Mouse (Mus musculus): Measurements from ENCODE around the gene Vmn1r201. TPM values are rescaled to one million over a fixed set of nuclear protein-coding genes. Genes with fewer than 3 reads are reported as not detected.

Gene Vmn1r201
- polyA plus RNA-seq (2015; fragmentation: Nextera tagmentation; extraction: Ambion mirVana) = not detected in 2 replicates

- H3K36me3 ChIP-seq (replicated peaks) = no peaks in the 10 kb centered on the region
- ATAC-seq (replicated peaks) = no peak
- no peak within 1 kb of the TSS for H3K4me2 ChIP-seq
- H3K4me3 ChIP-seq = no peak within 1 kb of the TSS
- no peak within 1 kb of the TSS for H3K9ac ChIP-seq
- H3K27me3 ChIP-seq (replicated peaks) = no peaks in the 10 kb centered on the region
- H3K9me3 ChIP-seq = no peaks in the 10 kb centered on the region
- WGBS = 78% methylated on average over 1 of the region's 1 CpGs
- H3K27ac ChIP-seq = no peak within 1 kb of the TSS
- no peaks in the 10 kb centered on the region for H3K4me1 ChIP-seq
These were observed at the start of gene Vmn1r201 for GRCm38 (mm10) chr13:22471623-22472022. Vmn1r201 (plus strand) TSS chr13:22471923.

GRCm38 (mm10) chr13:22455145-22455544, 16.6 kb upstream of the Vmn1r201 start:
- Histone ChIP-seq H3K27me3 (replicated peaks) (no peaks in the 10 kb centered on the region), H3K27ac (no peak overlapping the region), H3K36me3 (replicated peaks) (no peaks in the 10 kb centered on the region), H3K4me1 (no peaks in the 10 kb centered on the region), H3K4me2 (no peak overlapping the region), H3K9ac (no peak overlapping the region), H3K4me3 (no peak overlapping the region), H3K9me3 (no peaks in the 10 kb centered on the region)
- ATAC-seq (replicated peaks) = no peak

GRCm38 (mm10) chr13:22502431-22502830, 30.7 kb downstream of the Vmn1r201 start:
- Histone ChIP-seq H3K4me2 (no peak overlapping the region), H3K9ac (no peak overlapping the region), H3K4me3 (no peak overlapping the region), H3K9me3 (no peaks in the 10 kb centered on the region), H3K27ac (no peak overlapping the region), H3K36me3 (replicated peaks) (no peaks in the 10 kb centered on the region), H3K27me3 (replicated peaks) (no peaks in the 10 kb centered on the region), H3K4me1 (no peaks in the 10 kb centered on the region)
- WGBS = 32% methylated on average over 3 of the region's 3 CpGs
- no peak for ATAC-seq (replicated peaks)

GRCm38 (mm10) chr13:22505281-22505680, 33.6 kb downstream of the Vmn1r201 start, which contains the start of gene Vmn1r202:
Vmn1r202 (minus strand) TSS chr13:22505381.
- no peak for ATAC-seq (replicated peaks)
- no peak within 1 kb of the TSS for H3K27ac ChIP-seq
- no peak within 1 kb of the TSS for H3K4me3 ChIP-seq
- no peaks in the 10 kb centered on the region for H3K27me3 ChIP-seq (replicated peaks)
- H3K9me3 ChIP-seq = no peaks in the 10 kb centered on the region
- H3K9ac ChIP-seq = no peak within 1 kb of the TSS
- no peaks in the 10 kb centered on the region for H3K4me1 ChIP-seq
- no peak within 1 kb of the TSS for H3K4me2 ChIP-seq
- no peaks in the 10 kb centered on the region for H3K36me3 ChIP-seq (replicated peaks)

- Histone ChIP-seq H3K4me3 (no peak within 1 kb of the TSS), H3K27me3 (replicated peaks) (no peaks in the 10 kb centered on the region), H3K9ac (no peak within 1 kb of the TSS), H3K4me1 (no peaks in the 10 kb centered on the region), H3K27ac (no peak within 1 kb of the TSS), H3K4me2 (no peak within 1 kb of the TSS), H3K9me3 (no peaks in the 10 kb centered on the region), H3K36me3 (replicated peaks) (no peaks in the 10 kb centered on the region)
- no peak for ATAC-seq (replicated peaks)
These were observed 46.1 kb downstream of the Vmn1r201 start, which contains the start of gene Vmn1r203 for GRCm38 (mm10) chr13:22517814-22518213. Vmn1r203 (plus strand) TSS chr13:22518114.

Other genes starting within 250 kb of the Vmn1r201 start
- not detected in 2 replicates for gene Vmn1r193, start 248.8 kb upstream of the Vmn1r201 start, polyA plus RNA-seq (2015; fragmentation: Nextera tagmentation; extraction: Ambion mirVana)
- not detected in 2 replicates for gene Vmn1r194, start 227.7 kb upstream of the Vmn1r201 start, polyA plus RNA-seq (2015; fragmentation: Nextera tagmentation; extraction: Ambion mirVana)
- gene Vmn1r195, start 201.4 kb upstream of the Vmn1r201 start, polyA plus RNA-seq (2015; fragmentation: Nextera tagmentation; extraction: Ambion mirVana) = not detected in 2 replicates
- gene Vmn1r196, start 182.0 kb upstream of the Vmn1r201 start, polyA plus RNA-seq (2015; fragmentation: Nextera tagmentation; extraction: Ambion mirVana) = not detected in 2 replicates
- not detected in 2 replicates for gene Vmn1r197, start 147.3 kb upstream of the Vmn1r201 start, polyA plus RNA-seq (2015; fragmentation: Nextera tagmentation; extraction: Ambion mirVana)
- gene Vmn1r198, start 121.6 kb upstream of the Vmn1r201 start, polyA plus RNA-seq (2015; fragmentation: Nextera tagmentation; extraction: Ambion mirVana) = not detected in 2 replicates
- not detected in 2 replicates for gene Vmn1r199, start 92.1 kb upstream of the Vmn1r201 start, polyA plus RNA-seq (2015; fragmentation: Nextera tagmentation; extraction: Ambion mirVana)
- gene Vmn1r200, start 81.5 kb upstream of the Vmn1r201 start, polyA plus RNA-seq (2015; fragmentation: Nextera tagmentation; extraction: Ambion mirVana) = 0.05 TPM in 1 of 2 replicates, not detected in the other
- gene Vmn1r202, start 33.5 kb downstream of the Vmn1r201 start, polyA plus RNA-seq (2015; fragmentation: Nextera tagmentation; extraction: Ambion mirVana) = 0.03 TPM in 1 of 2 replicates, not detected in the other
- not detected in 2 replicates for gene Vmn1r203, start 46.2 kb downstream of the Vmn1r201 start, polyA plus RNA-seq (2015; fragmentation: Nextera tagmentation; extraction: Ambion mirVana)
- not detected in 2 replicates for gene Vmn1r204, start 81.3 kb downstream of the Vmn1r201 start, polyA plus RNA-seq (2015; fragmentation: Nextera tagmentation; extraction: Ambion mirVana)
- gene Vmn1r205, start 121.1 kb downstream of the Vmn1r201 start, polyA plus RNA-seq (2015; fragmentation: Nextera tagmentation; extraction: Ambion mirVana) = not detected in 2 replicates
- gene Vmn1r206, start 152.3 kb downstream of the Vmn1r201 start, polyA plus RNA-seq (2015; fragmentation: Nextera tagmentation; extraction: Ambion mirVana) = not detected in 2 replicates